Mouse (Mus musculus): ENCODE measurements around the gene Plxna1.

GRCm38 (mm10) chr6:89351441-89352137, 10.8 kb downstream of the Plxna1 start:
- TF ChIP-seq CTCF (IDR thresholded peaks at IDR 0.05; ENCODE audit: control insufficient read depth, insufficient read depth, insufficient replicate concordance, low read depth, low read length) (no peak), POLR2A (IDR thresholded peaks at IDR 0.05; ENCODE audit: control insufficient read depth, low read depth, low read length) (no peak)
